Mouse (Mus musculus) neural tube, embryonic 15.5 days (tissue): Measurements from ENCODE around the gene Rrp36. TPM values are rescaled to one million over a fixed set of nuclear protein-coding genes. Genes with fewer than 3 reads are reported as not detected.

Experiments used
- ATAC-seq: fragments of 200-750 bp; cut with Nextera tagmentation; 2 replicates; pipeline ENCODE4 v1.8.0; 2017; ENCODE audit warnings: mild to moderate bottlenecking, moderate TSS enrichment, moderate library complexity; ENCODE audit not compliant: low FRiP score
- H3K27ac ChIP-seq: fragments of 300-500 bp; sonication (generic); replicated peaks from 2 replicates; pipeline ENCODE4 v1.5.1; 2015; ENCODE audit warnings: mild to moderate bottlenecking, inconsistent platforms
- H3K27me3 ChIP-seq: fragments of 300-500 bp; sonication (generic); replicated peaks from 2 replicates; pipeline ENCODE4 v1.6.1; 2015; ENCODE audit warnings: inconsistent platforms
- H3K36me3 ChIP-seq: fragments of 300-500 bp; sonication (generic); 2 replicates; pipeline ENCODE4 v1.6.1; 2015; ENCODE audit warnings: inconsistent platforms
- H3K4me1 ChIP-seq: fragments of 300-500 bp; sonication (generic); 2 replicates; pipeline ENCODE4 v1.6.1; 2015; ENCODE audit warnings: inconsistent platforms
- H3K4me2 ChIP-seq: fragments of 300-500 bp; sonication (generic); 2 replicates; pipeline ENCODE4 v1.6.1; 2015; ENCODE audit warnings: inconsistent platforms, mild to moderate bottlenecking, moderate library complexity
- H3K4me3 ChIP-seq: fragments of 300-500 bp; sonication (generic); replicated peaks from 2 replicates; pipeline ENCODE4 v1.5.1; 2015; ENCODE audit warnings: mild to moderate bottlenecking, inconsistent platforms
- H3K9ac ChIP-seq: fragments of 300-500 bp; sonication (generic); replicated peaks from 2 replicates; pipeline ENCODE4 v1.6.1; 2015; ENCODE audit warnings: mild to moderate bottlenecking, inconsistent platforms
- H3K9me3 ChIP-seq: fragments of 300-500 bp; sonication (generic); replicated peaks from 2 replicates; pipeline ENCODE4 v1.6.1; 2016; ENCODE audit warnings: inconsistent platforms
- WGBS: fragments of 180-500 bp; shearing (Covaris S2); methylation state at CpG from one replicate; pipeline ENCODE4 v1.1.7; 2015; ENCODE audit warnings: mixed read lengths; 5-methylcytosine and 5-hydroxymethylcytosine counted together
- polyA plus RNA-seq: library from polyadenylated mRNA; unstranded; fragments of >200 nt; fragmentation: Nextera tagmentation; extraction: Ambion mirVana; gene quantifications from 2 replicates; pipeline ENCODE4 v1.2.1, GENCODE M21; 2015

Rrp36 gene
- polyA plus RNA-seq, 1 experiment from 2014 or later = 53.5 TPM

GRCm38 (mm10) chr17:46644916-46645475, 29.2 kb downstream of the Rrp36 start:
- H3K9ac ChIP-seq = peak overlapping the region; percentile 69
- no peaks in the 10 kb centered on the region for H3K9me3 ChIP-seq
- H3K4me2 ChIP-seq = peak overlapping the region; percentile 86
- peak overlapping the region; percentile 83 for H3K4me3 ChIP-seq
- ATAC-seq = no peak; the same call in 1 of the 2 replicates
- peaks cover 40% of the 10 kb centered on the region for H3K4me1 ChIP-seq
- H3K36me3 ChIP-seq = peaks cover 30% of the 10 kb centered on the region
- no peaks in the 10 kb centered on the region for H3K27me3 ChIP-seq
- peak overlapping the region; percentile 64 for H3K27ac ChIP-seq
- WGBS = 13% methylated on average over 11 of the region's 11 CpGs

DNA sequence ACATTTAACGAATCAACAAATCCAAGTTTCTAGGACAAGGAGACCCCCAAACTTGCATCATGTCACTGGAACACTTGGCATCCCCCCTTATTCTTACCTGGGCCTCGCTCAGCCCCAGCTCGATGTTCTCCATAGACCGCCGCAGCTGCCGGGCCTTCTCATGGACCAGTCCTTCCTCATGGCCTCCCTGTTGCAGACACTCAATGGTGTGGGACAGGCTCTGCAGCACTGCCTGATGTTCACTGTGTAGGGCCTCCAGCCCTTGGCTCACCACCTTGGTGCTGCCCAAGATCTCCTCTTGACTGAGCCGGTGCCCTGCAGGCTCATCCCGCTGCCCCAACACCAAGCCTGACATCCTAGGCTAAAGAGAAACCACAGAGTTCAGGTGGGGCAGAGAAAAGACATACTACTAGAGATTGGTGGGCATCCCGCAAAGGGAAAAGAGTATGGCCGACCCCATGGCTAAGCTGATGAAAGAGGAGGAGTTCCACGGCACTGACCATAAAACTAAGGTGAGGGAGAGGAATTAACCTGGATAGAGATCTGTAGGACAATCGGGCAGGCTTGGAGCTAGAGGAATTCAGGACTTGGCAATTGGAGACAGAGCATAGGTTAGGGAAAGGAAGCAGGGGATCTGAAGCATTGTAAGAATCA, 29.9 kb downstream of the Rrp36 start:
- Histone ChIP-seq H3K9ac (peak overlapping the region; percentile 69), H3K27me3 (no peaks in the 10 kb centered on the region), H3K27ac (no peak overlapping the region), H3K4me1 (peaks cover 33% of the 10 kb centered on the region), H3K36me3 (peaks cover 37% of the 10 kb centered on the region), H3K4me2 (peak overlapping the region; percentile 86), H3K4me3 (peak overlapping the region; percentile 83), H3K9me3 (no peaks in the 10 kb centered on the region)
- WGBS = 89% methylated on average over 12 of the region's 12 CpGs
- no peak for ATAC-seq

- Histone ChIP-seq H3K9ac (no peak overlapping the region), H3K4me1 (peaks cover 31% of the 10 kb centered on the region), H3K36me3 (peaks cover 34% of the 10 kb centered on the region), H3K4me3 (no peak overlapping the region), H3K27me3 (no peaks in the 10 kb centered on the region), H3K4me2 (no peak overlapping the region), H3K9me3 (no peaks in the 10 kb centered on the region), H3K27ac (no peak overlapping the region)
- no peak for ATAC-seq
- WGBS = 91% methylated on average over 17 of the region's 17 CpGs
Measured at GRCm38 (mm10) chr17:46642060-46642459, 32.1 kb downstream of the Rrp36 start.

- WGBS = 81% methylated on average over 9 of the region's 9 CpGs
- Histone ChIP-seq H3K9me3 (no peaks in the 10 kb centered on the region), H3K4me2 (no peak overlapping the region), H3K27me3 (no peaks in the 10 kb centered on the region), H3K36me3 (peaks cover 38% of the 10 kb centered on the region), H3K27ac (no peak overlapping the region), H3K4me3 (no peak overlapping the region), H3K4me1 (peaks cover 26% of the 10 kb centered on the region), H3K9ac (no peak overlapping the region)
- no peak for ATAC-seq
Measured at GRCm38 (mm10) chr17:46639929-46640328, 34.2 kb downstream of the Rrp36 start.

DNA sequence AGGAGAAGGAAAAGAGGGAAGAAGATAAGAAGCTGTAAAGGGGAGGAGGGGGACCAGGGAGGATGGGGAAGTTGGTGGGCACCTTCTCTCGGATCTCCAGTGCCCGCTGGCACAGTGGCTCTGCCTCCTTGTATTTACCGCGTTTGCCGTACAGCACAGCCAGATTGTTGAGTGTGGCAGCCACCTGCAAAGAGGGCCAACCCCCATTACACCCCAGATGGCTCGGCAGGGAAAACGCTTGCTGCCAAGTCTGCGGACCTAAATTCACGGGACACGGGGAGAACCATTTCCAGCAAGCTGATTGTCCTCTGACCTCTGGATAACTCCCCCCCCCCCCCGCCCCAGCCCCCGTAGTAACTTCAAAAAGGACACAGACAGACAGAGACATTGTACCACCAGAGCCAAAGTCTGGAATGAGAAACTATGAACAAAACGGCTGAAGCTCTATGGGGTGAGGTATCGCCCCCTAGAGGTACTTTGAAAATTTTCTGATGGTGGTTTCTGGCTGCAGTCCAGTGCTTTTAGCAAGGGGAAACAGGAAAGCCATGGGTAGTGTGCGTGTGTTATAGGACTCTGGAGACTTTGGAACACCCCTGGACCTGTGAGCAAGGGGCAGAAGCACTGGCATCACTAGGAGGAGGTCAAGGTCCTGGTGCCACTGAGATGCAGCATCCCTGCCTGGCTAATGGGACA, 37.2 kb downstream of the Rrp36 start:
- Histone ChIP-seq H3K9me3 (no peaks in the 10 kb centered on the region), H3K27ac (no peak overlapping the region), H3K27me3 (no peaks in the 10 kb centered on the region), H3K9ac (no peak overlapping the region), H3K4me2 (peak overlapping the region; percentile 38), H3K36me3 (peaks cover 49% of the 10 kb centered on the region), H3K4me3 (no peak overlapping the region), H3K4me1 (peaks cover 10% of the 10 kb centered on the region; the same call in 1 of the 2 replicates)
- ATAC-seq = peak; percentile 35
- 13% methylated on average over 15 of the region's 15 CpGs for whole genome bisulfite sequencing

- Histone ChIP-seq H3K9ac (peak overlapping the region; percentile 97), H3K9me3 (no peaks in the 10 kb centered on the region)
- 8% methylated on average over 11 of the region's 12 CpGs for whole genome bisulfite sequencing
Measured at GRCm38 (mm10) chr17:46629685-46630441, 44.3 kb downstream of the Rrp36 start.

GRCm38 (mm10) chr17:46628791-46629684, 45.1 kb downstream of the Rrp36 start, which contains the start of gene Ptk7:
Gene Ptk7, minus strand, starts transcription at chr17:46629504.
- H3K4me2 ChIP-seq = peak within 1 kb of the TSS; percentile 84
- peak; percentile 85 for ATAC-seq
- peak within 1 kb of the TSS; percentile 97 for H3K4me3 ChIP-seq
- peaks cover 49% of the 10 kb centered on the region for H3K4me1 ChIP-seq
- peak within 1 kb of the TSS; percentile 97 for H3K9ac ChIP-seq
- under 1% methylated on average over 83 of the region's 90 CpGs for WGBS
- peaks cover 28% of the 10 kb centered on the region for H3K36me3 ChIP-seq
- peak within 1 kb of the TSS; percentile 91 for H3K27ac ChIP-seq
- H3K9me3 ChIP-seq = no peaks in the 10 kb centered on the region
- no peaks in the 10 kb centered on the region for H3K27me3 ChIP-seq

More at GRCm38 (mm10) chr17:46629685-46630441, 44.3 kb downstream of the Rrp36 start:
- ATAC-seq = peak; percentile 33
- Histone ChIP-seq H3K27me3 (no peaks in the 10 kb centered on the region), H3K36me3 (peaks cover 30% of the 10 kb centered on the region), H3K4me2 (peak overlapping the region; percentile 84), H3K4me3 (peak overlapping the region; percentile 97), H3K27ac (peak overlapping the region; percentile 91), H3K4me1 (peaks cover 41% of the 10 kb centered on the region)

DNA sequence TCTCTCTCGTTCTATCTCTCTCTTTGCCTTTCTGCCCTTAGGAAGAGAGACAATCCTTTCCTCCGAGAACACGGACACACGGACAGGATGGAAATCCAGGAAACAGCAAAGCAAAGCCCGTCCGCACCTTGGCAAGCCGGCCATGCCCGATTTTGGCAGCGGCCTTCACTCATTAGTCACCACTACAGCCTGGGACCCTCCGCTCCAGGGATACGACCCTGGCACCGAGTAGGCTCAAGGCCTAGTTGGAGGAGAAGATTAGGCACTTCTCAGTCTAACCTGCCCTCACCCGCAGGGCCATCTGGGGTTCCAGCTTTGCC, 45.7 kb downstream of the Rrp36 start:
- peaks cover 55% of the 10 kb centered on the region for H3K4me1 ChIP-seq

GRCm38 (mm10) chr17:46627409-46627808, 46.7 kb downstream of the Rrp36 start:
- 23% methylated on average over 6 of the region's 6 CpGs for WGBS

More for the DNA sequence above, 45.7 kb downstream of the Rrp36 start:
- Histone ChIP-seq H3K4me3 (peak overlapping the region; percentile 97), H3K4me2 (peak overlapping the region; percentile 84), H3K27ac (peak overlapping the region; percentile 91), H3K27me3 (no peaks in the 10 kb centered on the region), H3K36me3 (peaks cover 25% of the 10 kb centered on the region), H3K9ac (peak overlapping the region; percentile 97), H3K9me3 (no peaks in the 10 kb centered on the region)
- peak; percentile 21; the same call in 1 of the 2 replicates for ATAC-seq
- WGBS = 1% methylated on average over 13 of the region's 13 CpGs

GRCm38 (mm10) chr17:46624598-46624997, 49.6 kb downstream of the Rrp36 start:
- WGBS = 56% methylated on average over 12 of the region's 12 CpGs
- H3K4me1 ChIP-seq = peaks cover 82% of the 10 kb centered on the region
- ATAC-seq = no peak
- no peak overlapping the region for H3K9ac ChIP-seq
- H3K36me3 ChIP-seq = no peaks in the 10 kb centered on the region
- no peaks in the 10 kb centered on the region for H3K27me3 ChIP-seq
- H3K4me2 ChIP-seq = peak overlapping the region; percentile 32
- H3K4me3 ChIP-seq = no peak overlapping the region
- H3K9me3 ChIP-seq = no peaks in the 10 kb centered on the region
- 0 out of 2 replicates have a peak overlapping the region, but pooled peaks have one; percentile 48 for H3K27ac ChIP-seq

More at GRCm38 (mm10) chr17:46627409-46627808, 46.7 kb downstream of the Rrp36 start:
- no peaks in the 10 kb centered on the region for H3K9me3 ChIP-seq
- H3K27me3 ChIP-seq = no peaks in the 10 kb centered on the region
- H3K36me3 ChIP-seq = peaks cover 15% of the 10 kb centered on the region
- peak overlapping the region; percentile 97; the same call in 1 of the 2 replicates for H3K9ac ChIP-seq
- no peak overlapping the region for H3K27ac ChIP-seq
- ATAC-seq = no peak
- peak overlapping the region; percentile 97 for H3K4me3 ChIP-seq
- H3K4me1 ChIP-seq = peaks cover 63% of the 10 kb centered on the region
- peak overlapping the region; percentile 84 for H3K4me2 ChIP-seq
